Mouse (Mus musculus) stomach, postnatal 0 days (tissue): ENCODE data around the gene Abhd15. TPM values are rescaled to one million over a fixed set of nuclear protein-coding genes. Genes with fewer than 3 reads are reported as not detected.

Source experiments
- ATAC-seq: fragments of 200-750 bp; cut with Nextera tagmentation; 2 replicates; pipeline ENCODE4 v1.8.0; 2017; ENCODE audit not compliant: low FRiP score, low TSS enrichment
- DNase-seq: peaks from one replicate; pipeline ENCODE4 v3.0.0-alpha.2; 2016; ENCODE audit warnings: low spot score
- H3K27ac ChIP-seq: fragments of 300-500 bp; sonication (generic); replicated peaks from 2 replicates; pipeline ENCODE4 v1.5.1; 2014; ENCODE audit warnings: mild to moderate bottlenecking, control low read depth
- H3K27me3 ChIP-seq: fragments of 300-500 bp; sonication (generic); 2 replicates; pipeline ENCODE4 v1.6.1; 2014; ENCODE audit warnings: low read length; ENCODE audit not compliant: control insufficient read depth, insufficient read depth
- H3K36me3 ChIP-seq: fragments of 300-500 bp; sonication (generic); 2 replicates; pipeline ENCODE4 v1.6.1; 2014; ENCODE audit warnings: low read length, mixed read lengths; ENCODE audit not compliant: control insufficient read depth, insufficient read depth
- H3K4me1 ChIP-seq: fragments of 300-500 bp; sonication (generic); replicated peaks from 2 replicates; pipeline ENCODE4 v1.6.1; 2014; ENCODE audit warnings: antibody characterized with exemption; ENCODE audit not compliant: control insufficient read depth, insufficient read depth
- H3K4me2 ChIP-seq: fragments of 300-500 bp; sonication (generic); replicated peaks from 2 replicates; pipeline ENCODE4 v1.6.1; 2014; ENCODE audit warnings: low read depth, mild to moderate bottlenecking, control low read depth, moderate library complexity
- H3K4me3 ChIP-seq: fragments of 300-500 bp; sonication (generic); 2 replicates; pipeline ENCODE4 v1.5.1; 2014; ENCODE audit warnings: low read depth, low read length, control low read depth
- H3K9ac ChIP-seq: fragments of 300-500 bp; sonication (generic); 2 replicates; pipeline ENCODE4 v1.6.1; 2014; ENCODE audit warnings: mild to moderate bottlenecking, low read length, control low read depth, mixed read lengths
- H3K9me3 ChIP-seq: fragments of 300-500 bp; sonication (generic); 2 replicates; pipeline ENCODE4 v1.6.1; 2016; ENCODE audit warnings: low read length; ENCODE audit not compliant: control insufficient read depth
- CTCF ChIP-seq: IDR thresholded peaks from 2 replicates; pipeline ENCODE4 v1.5.1; 2016; ENCODE audit warnings: antibody characterized with exemption, low read depth, mild to moderate bottlenecking, moderate library complexity
- EP300 ChIP-seq: optimal IDR thresholded peaks from 2 replicates; pipeline ENCODE3; 2016; ENCODE audit warnings: antibody characterized with exemption
- WGBS: fragments of 180-500 bp; shearing (Covaris S2); extraction: QIAGEN DNeasy Blood & Tissue Kit; methylation state at CpG from one replicate; pipeline ENCODE4 v1.1.7; 2014; 5-methylcytosine and 5-hydroxymethylcytosine counted together
- polyA plus RNA-seq: library from polyadenylated mRNA; unstranded; fragments of >200 nt; fragmentation: Nextera tagmentation; extraction: Ambion mirVana; gene quantifications from 2 replicates; pipeline ENCODE4 v1.2.1, GENCODE M21; 2015

The Abhd15 gene
- polyA plus RNA-seq, 1 experiment from 2014 or later, result 1.9 TPM

DNA sequence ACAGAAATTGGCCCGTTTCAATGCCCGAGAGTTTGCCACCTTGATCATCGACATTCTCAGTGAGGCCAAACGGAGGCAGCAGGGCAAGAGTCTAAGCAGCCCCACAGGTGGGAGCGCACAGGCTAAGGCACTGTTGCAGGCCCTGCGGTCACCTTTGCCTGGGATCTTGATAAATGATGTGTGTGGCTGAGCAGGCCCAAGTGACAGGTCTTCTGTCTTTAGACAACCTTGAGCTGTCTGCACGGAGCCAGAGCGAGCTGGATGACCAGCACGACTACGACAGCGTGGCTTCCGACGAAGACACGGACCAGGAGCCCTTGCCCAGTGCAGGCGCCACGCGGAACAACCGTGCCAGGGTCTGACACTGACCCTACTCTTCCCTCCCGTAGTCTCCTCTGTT lies 10.5 kb upstream of the Abhd15 start:
- Histone ChIP-seq H3K9me3 (no peaks in the 10 kb centered on the region), H3K4me3 (no peak overlapping the region), H3K4me1 (peaks cover 4% of the 10 kb centered on the region; the same call in 1 of the 2 replicates), H3K9ac (no peak overlapping the region), H3K4me2 (no peak overlapping the region), H3K27me3 (no peaks in the 10 kb centered on the region), H3K36me3 (peaks cover 39% of the 10 kb centered on the region), H3K27ac (no peak overlapping the region)
- TF ChIP-seq CTCF, result no peak
- DNase-seq, result no peak
- ATAC-seq, result no peak
- WGBS, result 94% methylated on average over 19 of the region's 19 CpGs

DNA sequence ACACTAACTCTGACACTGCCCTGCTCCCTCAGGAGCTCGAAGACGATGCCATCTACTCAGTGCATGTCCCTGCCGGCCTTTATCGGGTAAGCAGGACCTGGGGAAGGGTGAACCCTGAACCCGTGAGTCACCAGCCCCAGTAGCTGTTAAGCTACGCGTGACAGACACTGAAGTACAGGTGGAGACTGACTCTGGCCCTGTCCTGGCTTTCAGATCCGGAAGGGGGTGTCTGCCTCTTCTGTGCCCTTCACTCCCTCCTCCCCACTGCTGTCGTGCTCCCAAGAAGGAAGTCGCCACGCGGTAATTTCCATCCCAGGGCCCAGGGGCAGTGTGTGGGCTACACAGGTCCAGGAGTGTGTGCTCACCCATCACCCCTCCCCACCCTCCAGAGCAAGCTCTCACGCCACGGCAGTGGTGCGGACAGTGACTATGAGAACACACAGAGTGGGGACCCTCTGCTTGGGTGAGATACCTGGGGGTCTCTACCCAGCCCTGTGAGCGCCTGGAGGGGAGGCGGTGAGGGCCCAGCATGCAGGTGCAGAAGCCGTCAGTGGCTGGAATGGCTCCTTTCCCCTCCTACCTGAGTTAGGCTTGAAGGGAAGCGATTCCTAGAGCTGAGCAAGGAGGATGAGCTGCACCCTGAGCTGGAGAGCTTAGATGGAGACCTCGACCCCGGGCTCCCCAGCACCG lies 9.5 kb upstream of the Abhd15 start:
- no peak overlapping the region for H3K4me2 ChIP-seq
- no peak for ATAC-seq
- H3K27ac ChIP-seq, result no peak overlapping the region
- H3K36me3 ChIP-seq, result peaks cover 33% of the 10 kb centered on the region
- WGBS, result 78% methylated on average over 22 of the region's 22 CpGs
- no peak overlapping the region for H3K9ac ChIP-seq
- no peak for DNase-seq
- H3K9me3 ChIP-seq, result no peaks in the 10 kb centered on the region
- TF ChIP-seq EP300 (no peak), CTCF (no peak)
- peaks cover 3% of the 10 kb centered on the region; the same call in 1 of the 2 replicates for H3K4me1 ChIP-seq
- H3K4me3 ChIP-seq, result no peak overlapping the region
- H3K27me3 ChIP-seq, result no peaks in the 10 kb centered on the region

DNA sequence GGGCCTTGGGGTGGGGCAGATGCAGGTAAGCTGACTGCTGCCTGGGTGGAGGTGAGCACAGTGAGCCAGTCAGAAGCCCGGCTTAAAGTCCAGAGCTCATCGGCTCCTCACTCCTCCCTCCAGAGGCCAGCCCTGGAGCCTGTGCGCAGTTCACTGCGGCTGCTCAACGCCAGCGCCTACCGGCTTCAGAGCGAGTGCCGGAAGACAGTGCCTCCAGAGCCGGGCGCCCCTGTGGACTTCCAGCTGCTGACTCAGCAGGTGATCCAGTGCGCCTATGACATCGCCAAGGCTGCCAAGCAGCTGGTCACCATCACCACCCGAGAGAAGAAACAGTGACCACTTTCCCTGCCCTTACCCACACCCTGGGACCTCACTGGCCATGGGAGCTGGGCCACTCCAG lies 8.6 kb upstream of the Abhd15 start:
- peaks cover 2% of the 10 kb centered on the region; the same call in 1 of the 2 replicates for H3K4me1 ChIP-seq
- TF ChIP-seq CTCF (no peak), EP300 (no peak)
- peaks cover 33% of the 10 kb centered on the region for H3K36me3 ChIP-seq
- no peak overlapping the region for H3K9ac ChIP-seq
- DNase-seq, result no peak
- no peak overlapping the region for H3K4me2 ChIP-seq
- no peak overlapping the region for H3K27ac ChIP-seq
- no peaks in the 10 kb centered on the region for H3K27me3 ChIP-seq
- no peaks in the 10 kb centered on the region for H3K9me3 ChIP-seq
- 77% methylated on average over 14 of the region's 14 CpGs for WGBS
- no peak overlapping the region for H3K4me3 ChIP-seq
- peak; percentile 41 for ATAC-seq

DNA sequence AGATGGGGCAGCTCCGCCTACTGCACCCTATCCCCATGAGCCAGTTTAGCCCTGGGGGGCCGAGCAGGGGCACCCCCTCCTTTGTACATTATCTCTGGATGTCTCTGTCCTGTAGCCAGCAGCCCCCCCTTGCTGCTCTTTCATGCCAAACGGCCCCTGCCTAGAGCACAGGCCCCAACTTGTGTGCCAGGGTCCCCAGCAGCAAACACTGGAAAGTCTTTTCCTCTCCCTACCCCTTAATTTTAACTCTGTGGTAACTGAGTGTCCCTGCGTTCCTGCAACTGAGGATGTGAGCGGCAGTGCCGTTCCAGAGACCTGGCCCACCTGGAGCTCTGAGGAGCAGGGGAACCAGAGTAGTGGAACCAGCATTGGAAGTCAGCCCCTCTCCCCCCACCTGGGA lies 8.0 kb upstream of the Abhd15 start:
- Histone ChIP-seq H3K27me3 (no peaks in the 10 kb centered on the region), H3K36me3 (peaks cover 33% of the 10 kb centered on the region), H3K4me3 (no peak overlapping the region), H3K4me1 (peaks cover 2% of the 10 kb centered on the region; the same call in 1 of the 2 replicates), H3K9ac (no peak overlapping the region), H3K9me3 (no peaks in the 10 kb centered on the region), H3K27ac (no peak overlapping the region), H3K4me2 (no peak overlapping the region)
- no peak for ATAC-seq
- 80% methylated on average over 6 of the region's 6 CpGs for WGBS
- TF ChIP-seq CTCF (no peak), EP300 (no peak)
- no peak for DNase-seq

DNA sequence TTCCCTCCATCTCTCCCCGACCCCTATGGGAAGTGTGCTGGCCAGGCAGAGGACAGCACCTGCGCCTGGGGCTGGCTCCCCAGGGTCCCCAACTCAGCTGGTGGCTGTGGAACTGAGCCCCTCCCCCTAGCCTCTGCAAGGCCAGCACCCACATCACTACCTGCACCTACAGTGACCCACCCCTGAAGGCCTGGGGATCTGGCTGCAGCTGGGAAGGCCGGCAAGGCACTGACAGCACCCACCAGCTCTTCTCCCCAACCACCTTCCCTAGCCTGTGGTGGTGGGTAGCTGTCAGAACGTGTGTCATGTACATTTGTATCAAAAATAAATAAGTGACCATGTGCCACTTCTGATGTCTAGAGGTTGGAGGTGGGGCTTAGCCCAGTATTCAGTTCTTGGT lies 7.5 kb upstream of the Abhd15 start:
- no peak overlapping the region for H3K27ac ChIP-seq

More for the DNA sequence above, 7.5 kb upstream of the Abhd15 start:
- 0 out of 2 replicates have a peak overlapping the region, but pooled peaks have one; percentile 23 for H3K9ac ChIP-seq
- ATAC-seq (no peak), DNase-seq (no peak)
- TF ChIP-seq EP300 (no peak), CTCF (no peak)
- H3K4me1 ChIP-seq, result peaks cover 4% of the 10 kb centered on the region; the same call in 1 of the 2 replicates
- H3K27me3 ChIP-seq, result no peaks in the 10 kb centered on the region
- H3K4me3 ChIP-seq, result no peak overlapping the region
- WGBS, result 74% methylated on average over 4 of the region's 4 CpGs
- H3K4me2 ChIP-seq, result no peak overlapping the region
- H3K36me3 ChIP-seq, result peaks cover 33% of the 10 kb centered on the region
- no peaks in the 10 kb centered on the region for H3K9me3 ChIP-seq
